Mouse (Mus musculus): ENCODE results near the gene Asxl2.
"Not testable (repeated sequence)": the region's sequence is repeated elsewhere in the genome, so short reads cannot be mapped to it uniquely, and the experiment has no call there.

Gene Asxl2

GRCm38 (mm10) chr12:3427891-3428775, 1.5 kb downstream of the Asxl2 start:
- DNase-seq, result no peak

DNA sequence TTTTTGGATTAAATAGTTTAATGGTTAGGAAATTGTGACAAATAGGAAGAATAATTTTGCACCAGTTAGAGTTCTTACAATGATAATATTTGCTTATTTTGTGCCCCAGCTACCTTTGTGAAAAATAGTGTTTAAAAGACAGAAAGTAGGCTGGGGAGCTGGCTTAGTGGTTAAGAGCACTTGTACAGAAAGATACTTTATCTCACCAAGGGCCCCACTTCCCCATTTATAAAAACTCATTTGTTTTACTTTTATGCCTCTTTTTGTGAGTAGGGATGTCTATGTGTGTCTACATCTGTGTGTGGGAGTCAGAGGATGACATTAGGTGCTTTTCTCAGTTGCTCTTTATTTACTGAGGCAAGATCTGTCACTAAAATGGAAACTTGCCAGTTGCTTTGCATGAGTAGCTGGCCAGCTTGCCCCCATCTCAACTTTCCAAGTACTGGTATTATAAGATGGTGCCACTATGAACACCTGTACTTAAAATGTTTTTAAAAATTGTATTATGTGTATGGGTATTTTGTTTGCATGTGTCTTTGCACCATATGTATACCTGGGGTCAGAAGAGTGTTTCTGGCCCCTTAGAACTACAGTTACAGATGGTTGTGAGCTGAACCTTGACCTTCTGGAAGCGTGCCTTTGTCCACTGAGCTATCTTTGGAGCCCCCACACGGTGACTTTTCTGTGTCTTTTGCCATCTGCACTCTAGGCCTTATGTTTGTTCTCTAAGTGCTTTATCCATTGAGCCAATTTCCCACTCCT, 3.2 kb downstream of the Asxl2 start:
- no peak for DNase-seq

- no peak for DNase-seq
These were observed 3.7 kb downstream of the Asxl2 start for GRCm38 (mm10) chr12:3430443-3430753.

DNA sequence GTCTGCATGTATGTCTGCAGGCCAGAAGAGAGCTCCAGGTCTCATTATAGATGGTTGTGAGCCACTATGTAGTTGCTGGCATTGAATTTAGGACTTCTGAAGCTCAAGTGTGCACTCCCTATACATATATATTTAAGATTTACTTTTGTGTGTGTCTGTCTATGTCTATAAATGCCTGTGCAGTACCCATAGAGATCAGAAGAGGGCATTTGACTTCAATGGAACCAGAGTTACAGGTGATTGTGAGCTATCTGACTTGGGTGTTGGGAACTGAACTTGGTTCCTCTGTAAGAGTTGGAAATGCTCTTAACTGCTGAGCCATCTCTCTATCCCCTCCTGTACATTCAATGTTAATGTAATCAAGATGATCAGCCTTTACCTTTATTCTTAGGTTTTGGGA, 4.3 kb downstream of the Asxl2 start:
- DNase-seq, result no peak

DNA sequence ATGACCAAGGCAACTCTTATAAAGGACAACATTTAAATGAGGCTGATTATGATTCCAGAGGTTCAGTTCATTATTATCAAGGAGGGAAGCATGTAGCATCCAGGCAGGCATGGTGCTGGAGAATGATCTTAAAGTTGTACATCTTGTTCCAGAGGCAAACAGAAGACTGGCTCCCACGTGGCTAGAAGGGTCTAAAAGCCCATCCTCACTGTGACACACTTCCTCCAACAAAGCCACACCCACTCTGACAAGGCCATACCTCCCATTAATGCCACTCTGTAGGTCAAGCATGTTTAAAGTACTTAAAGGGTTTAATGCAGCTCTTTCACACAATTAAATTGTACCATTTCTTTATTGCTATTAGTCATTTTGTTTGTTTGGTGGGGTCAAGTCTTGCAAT, 7.1 kb downstream of the Asxl2 start:
- no peak for DNase-seq

DNA sequence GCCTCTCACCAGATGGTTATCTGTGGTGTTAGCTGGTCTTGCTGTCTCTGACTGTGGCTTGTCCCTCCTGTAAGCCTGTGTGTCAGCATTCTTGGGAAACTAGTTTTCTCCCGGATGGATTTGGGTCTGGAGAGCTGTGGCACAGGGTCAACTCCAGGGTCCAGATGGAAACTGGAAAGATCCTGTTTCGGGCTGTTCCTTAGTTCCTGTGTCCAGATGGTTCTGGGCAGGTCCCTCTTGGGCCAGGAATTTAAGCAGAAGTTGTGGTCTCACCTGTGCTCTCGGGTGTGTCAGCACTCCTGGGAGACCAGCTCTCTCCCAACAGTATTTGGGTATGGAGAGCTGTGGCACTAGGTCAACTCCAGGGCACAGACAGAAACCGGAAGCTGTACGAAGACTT, 9.8 kb downstream of the Asxl2 start:
- DNase-seq, result no peak

GRCm38 (mm10) chr12:3437815-3438214, 11.2 kb downstream of the Asxl2 start:
- DNase-seq, result no peak

DNA sequence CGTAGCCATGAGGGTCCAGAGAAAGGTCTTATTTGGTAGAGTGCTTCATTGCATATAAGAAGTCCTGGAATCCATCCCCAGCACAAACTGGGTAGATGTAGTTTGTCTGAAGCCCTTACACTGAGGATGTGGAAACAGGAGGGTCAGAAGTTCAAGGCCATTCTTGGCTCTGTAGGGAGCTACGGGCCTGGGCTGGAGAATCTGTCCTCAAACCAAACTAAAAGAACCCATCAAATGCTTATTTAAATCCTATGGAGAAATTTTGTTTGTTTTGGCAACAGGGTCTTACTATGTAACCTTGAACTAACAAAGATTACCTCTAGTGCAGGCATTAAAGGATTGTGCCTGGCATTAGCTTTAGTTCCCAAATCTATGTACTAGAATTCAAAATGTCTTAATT, 14.3 kb downstream of the Asxl2 start:
- no peak for DNase-seq

- no peak for DNase-seq
These were observed 14.7 kb downstream of the Asxl2 start for GRCm38 (mm10) chr12:3441361-3441760.

- DNase-seq, result no peak
These were observed 26.9 kb downstream of the Asxl2 start for GRCm38 (mm10) chr12:3453554-3453953.

DNA sequence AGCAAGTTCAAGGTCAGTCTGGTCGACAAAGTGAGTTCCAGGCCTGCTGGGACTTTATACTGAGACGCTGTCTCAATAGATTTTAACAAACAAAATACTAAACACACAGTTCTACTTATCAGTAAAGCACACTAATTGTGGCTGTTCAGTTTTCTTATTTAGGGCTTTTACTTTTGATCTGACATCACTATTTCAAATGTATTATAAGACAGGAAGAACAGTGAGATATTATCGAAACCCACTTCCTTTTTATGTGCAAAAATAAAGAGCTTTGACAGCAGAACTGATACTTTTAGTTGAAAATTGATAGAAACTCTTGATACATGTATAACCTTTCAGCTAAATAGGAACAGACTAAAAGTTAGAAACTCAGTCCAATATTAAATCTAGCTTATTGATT, 36.4 kb downstream of the Asxl2 start:
- no peak for DNase-seq

GRCm38 (mm10) chr12:3499662-3500061, 73.0 kb downstream of the Asxl2 start:
- DNase-seq, result no peak

- DNase-seq, result no peak
These were observed 73.4 kb downstream of the Asxl2 start for GRCm38 (mm10) chr12:3500071-3500470.

DNA sequence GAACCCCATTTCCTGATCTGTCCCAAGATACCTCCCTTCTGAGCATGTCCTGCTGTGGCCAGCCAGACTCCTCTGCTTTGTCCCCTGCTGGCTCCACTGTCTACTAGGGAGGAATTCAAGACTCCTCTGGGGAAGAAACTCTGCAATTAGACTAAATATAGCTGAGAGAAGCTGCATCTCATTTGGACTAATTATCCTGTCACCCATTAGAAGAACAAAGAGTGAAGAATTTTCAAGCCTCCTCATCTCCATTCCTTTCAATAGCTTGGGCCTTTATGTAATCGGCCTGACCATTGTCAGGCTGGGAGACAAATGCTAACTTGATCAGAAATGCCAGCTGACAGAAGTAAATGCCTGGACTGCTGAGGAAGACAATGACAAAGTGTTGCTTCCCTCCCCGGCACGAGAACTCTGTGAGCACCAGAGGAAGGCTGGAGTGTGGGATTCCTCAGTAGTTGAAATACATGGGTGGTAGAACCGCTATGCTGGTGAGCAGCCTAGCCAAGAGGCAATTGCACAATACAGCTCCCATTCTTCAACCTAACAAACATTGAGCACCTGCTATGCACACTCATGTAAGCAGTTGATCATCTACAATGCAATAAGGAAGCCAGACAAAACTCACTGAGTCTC, 92.1 kb downstream of the Asxl2 start:
- no peak for DNase-seq

DNA sequence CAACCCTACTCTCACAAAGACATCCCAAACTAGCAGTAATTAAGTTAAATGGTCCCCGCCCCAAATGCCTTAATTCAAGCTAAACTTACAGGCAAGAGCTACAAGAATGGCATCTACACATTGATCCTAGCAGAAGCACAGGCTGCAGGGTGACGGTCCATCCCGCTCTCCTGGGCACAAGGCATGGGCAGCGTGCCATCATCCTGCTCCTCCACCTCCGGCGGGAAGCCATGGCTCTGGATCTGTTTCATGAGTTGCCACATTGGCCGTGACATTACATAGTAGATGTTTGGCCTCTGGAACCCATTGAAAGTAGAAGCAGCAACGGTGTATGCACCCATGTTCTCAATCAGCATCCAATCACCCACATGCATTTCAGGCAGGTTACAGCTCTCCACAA, 95.1 kb downstream of the Asxl2 start:
- DNase-seq, result not testable (repeated sequence)

GRCm38 (mm10) chr12:3525536-3525935, 98.9 kb downstream of the Asxl2 start:
- DNase-seq, result no peak

DNA sequence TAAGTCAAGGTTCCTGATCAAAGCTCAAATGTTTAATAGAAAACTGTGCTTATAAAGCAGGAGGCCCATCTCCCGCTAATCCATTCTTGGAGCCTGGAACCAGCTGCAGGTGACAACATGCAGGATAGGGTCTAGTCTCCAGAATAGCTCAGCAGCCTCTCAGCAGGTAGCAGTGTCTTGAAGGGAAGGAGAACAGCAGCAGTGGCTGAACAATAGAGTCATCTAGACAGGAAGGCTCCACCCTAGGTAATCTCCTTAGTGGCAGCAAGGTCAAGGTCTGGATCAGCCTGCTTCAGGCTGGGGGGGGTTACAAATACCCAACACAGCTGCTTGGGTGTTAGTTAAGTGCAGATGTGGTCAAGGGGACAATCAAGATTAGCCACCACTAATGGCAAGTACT, 108.8 kb downstream of the Asxl2 start:
- DNase-seq, result not testable (repeated sequence)

DNA sequence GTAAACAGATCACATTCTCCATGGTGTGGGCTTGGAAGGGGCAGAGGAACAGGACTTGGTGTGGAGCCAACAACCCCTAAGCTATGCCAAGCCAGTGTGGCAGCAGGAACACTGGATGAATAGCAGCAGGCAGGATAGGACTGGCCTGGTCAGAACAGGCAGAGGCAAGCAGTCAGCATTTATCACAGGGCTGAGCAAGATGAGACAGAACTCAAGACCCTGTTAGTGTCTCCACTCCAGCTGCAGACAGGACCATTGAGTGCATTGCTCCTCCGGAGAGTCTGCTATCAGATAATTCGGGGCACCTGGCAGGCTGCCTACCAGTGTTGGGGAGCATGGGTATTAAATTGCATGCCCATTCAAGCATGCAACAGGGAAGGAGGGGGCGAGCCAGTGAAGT, 111.0 kb downstream of the Asxl2 start:
- DNase-seq, result no peak

- no peak for DNase-seq
These were observed 111.4 kb downstream of the Asxl2 start for GRCm38 (mm10) chr12:3538036-3538435.

DNA sequence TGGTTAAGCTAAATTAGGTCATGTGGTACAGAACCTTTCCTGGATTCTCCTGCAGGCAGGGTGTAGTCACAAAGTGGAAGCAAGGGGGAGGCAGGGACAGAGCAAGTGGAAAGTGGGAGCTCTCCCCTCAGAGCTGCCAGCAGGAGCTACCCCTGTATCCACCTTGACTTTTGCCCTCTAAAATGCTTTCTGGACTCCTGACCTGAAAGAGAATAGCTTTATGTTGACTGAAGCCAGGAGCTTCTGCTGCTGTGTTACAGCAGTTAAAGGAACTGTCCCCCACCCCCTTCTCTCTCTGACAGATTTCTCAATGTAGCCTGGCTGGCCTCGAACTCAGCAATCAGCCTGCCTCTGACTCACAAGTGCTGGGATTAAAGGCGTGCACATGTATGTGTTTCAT, 112.9 kb downstream of the Asxl2 start:
- no peak for DNase-seq

DNA sequence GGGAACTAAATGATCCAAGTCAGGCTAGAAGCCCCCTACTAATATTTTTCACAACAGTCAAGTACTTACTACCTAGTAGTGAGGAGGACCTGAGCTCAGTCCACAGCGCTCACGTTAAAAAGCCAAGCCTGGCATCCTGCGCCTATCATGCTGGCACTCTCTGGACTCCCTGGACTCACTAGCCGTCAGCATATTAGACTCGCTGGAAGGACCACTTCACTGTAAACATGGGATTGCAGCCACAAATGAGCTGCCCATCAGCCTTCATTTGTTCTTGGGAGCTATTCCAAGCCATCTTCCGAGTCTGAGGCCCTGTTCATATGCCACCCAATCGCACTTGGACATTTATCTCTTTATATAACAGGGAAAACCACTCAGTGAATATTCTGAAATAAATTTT, 114.2 kb downstream of the Asxl2 start:
- DNase-seq, result no peak

GRCm38 (mm10) chr12:3545451-3545850, 118.8 kb downstream of the Asxl2 start:
- DNase-seq, result no peak

DNA sequence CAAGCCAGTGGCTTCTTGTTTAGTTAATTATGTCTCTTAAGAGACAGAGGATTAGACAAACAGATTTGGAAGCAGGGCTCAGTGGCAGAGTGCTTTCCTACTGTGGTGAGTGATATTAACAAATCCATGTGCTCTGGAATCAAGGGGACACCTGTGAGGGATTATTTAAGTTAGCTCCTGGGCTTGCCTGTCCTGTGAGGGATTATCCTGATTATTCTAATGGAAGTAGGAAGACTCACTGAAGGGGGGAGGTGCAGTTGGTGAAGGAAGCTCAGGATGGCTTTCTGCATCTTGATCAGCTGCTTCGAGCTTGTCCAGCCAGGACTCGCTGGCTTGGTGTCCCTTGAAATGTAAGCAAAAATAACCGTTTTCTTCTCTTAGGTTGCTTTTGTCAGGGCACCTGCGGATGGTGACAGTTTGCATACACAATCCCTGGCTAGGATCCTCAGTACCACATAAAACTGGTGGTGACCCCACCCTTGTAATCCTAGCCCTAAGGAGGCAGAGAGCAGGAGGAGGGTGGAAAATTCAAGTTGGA, 119.5 kb downstream of the Asxl2 start:
- DNase-seq, result no peak

GRCm38 (mm10) chr12:3546781-3547180, 120.1 kb downstream of the Asxl2 start:
- DNase-seq, result no peak

Measured in lung, postnatal 14 days (tissue).